8 mouse cellular contexts compared by ENCODE assay signal in genomic region chr6:67138302-67139011, GRCm38 (mm10).
A peak's percentile ranks its signal among the peaks of the same experiment; 100 is the strongest.
DNase-seq lines count a peak whose midpoint lies in the region; ATAC-seq lines count a peak whose summit lies in the region.

No protein-coding gene starts in this region.

- H3K27me3 ChIP-seq in liver, embryonic 16.5 days (ENCODE audit: control insufficient read depth, insufficient read depth, low read depth, low read length) = no peaks in the 10 kb centered on the region
- H3K27me3 ChIP-seq in liver, embryonic 11.5 days (replicated peaks; ENCODE audit: control insufficient read depth, insufficient read depth, low read length) = no peaks in the 10 kb centered on the region

- no peak overlapping the region for H3K9ac ChIP-seq in liver, embryonic 16.5 days (ENCODE audit: low read depth, low read length)
- H3K9ac ChIP-seq in liver, embryonic 11.5 days (ENCODE audit: low read depth, low read length) = no peak overlapping the region

- H3K9me3 ChIP-seq in liver, embryonic 16.5 days (replicated peaks; ENCODE audit: control insufficient read depth, low read length) = no peaks in the 10 kb centered on the region
- H3K9me3 ChIP-seq in liver, embryonic 11.5 days (ENCODE audit: control insufficient read depth, low read length) = no peaks in the 10 kb centered on the region

- peak; percentile 31 for ATAC-seq in liver, embryonic 16.5 days (ENCODE audit: low read depth)
- ATAC-seq in liver, embryonic 11.5 days (replicated peaks; ENCODE audit: low FRiP score) = no peak
- no peak for ATAC-seq in activated CD4-positive, CD25-positive, alpha-beta regulatory T cell, adult 4 months

- no peak for DNase-seq in liver, embryonic 11.5 days (ENCODE audit: low spot score)
- DNase-seq in adrenal gland, postnatal 36 days = peak; percentile 46 to 62
- peak; percentile 77 for DNase-seq in kidney, adult 18-20 months
- peak; percentile 56 for DNase-seq in ovary, postnatal 36 days (ENCODE audit: low spot score)
- no peak for DNase-seq in spleen, adult 12 weeks (ENCODE audit: low spot score)
- no peak for DNase-seq in left cerebral cortex, adult 11 months (ENCODE audit: low spot score)

- no peaks in the 10 kb centered on the region for H3K36me3 ChIP-seq in liver, embryonic 16.5 days (ENCODE audit: control insufficient read depth, insufficient read depth)
- H3K36me3 ChIP-seq in liver, embryonic 11.5 days (ENCODE audit: control insufficient read depth, insufficient read depth, low read length) = no peaks in the 10 kb centered on the region

- H3K4me2 ChIP-seq in liver, embryonic 16.5 days (ENCODE audit: low read depth, low read length) = no peak overlapping the region
- H3K4me2 ChIP-seq in liver, embryonic 11.5 days = no peak overlapping the region

- 60% methylated on average over 13 of the region's 13 CpGs for WGBS in liver, embryonic 16.5 days (ENCODE audit: insufficient replicate concordance)
- 66% methylated on average over 13 of the region's 13 CpGs for WGBS in liver, embryonic 11.5 days

- peaks cover 4% of the 10 kb centered on the region for H3K4me1 ChIP-seq in liver, embryonic 16.5 days (ENCODE audit: control insufficient read depth, low read depth, low read length)
- peaks cover 3% of the 10 kb centered on the region; the same call in 1 of the 2 replicates for H3K4me1 ChIP-seq in liver, embryonic 11.5 days (replicated peaks; ENCODE audit: control insufficient read depth, insufficient read depth, low read length)

- H3K4me3 ChIP-seq in liver, embryonic 16.5 days (ENCODE audit: low read depth, low read length) = no peak overlapping the region
- no peak overlapping the region for H3K4me3 ChIP-seq in liver, embryonic 11.5 days (ENCODE audit: low read depth, low read length)

- no peak overlapping the region for H3K27ac ChIP-seq in liver, embryonic 16.5 days (ENCODE audit: low read length)
- no peak overlapping the region for H3K27ac ChIP-seq in liver, embryonic 11.5 days (ENCODE audit: low read depth, low read length)

Comparison
In these comparisons a context has a peak if more than half of its experiments do, and no peak if none do; other contexts are left out.
1. DNase-seq: peak in adrenal gland, postnatal 36 days (2 of 2), kidney, adult 18-20 months (single experiment) and ovary, postnatal 36 days (single experiment); none in liver, embryonic 11.5 days (single experiment), spleen, adult 12 weeks (single experiment) and left cerebral cortex, adult 11 months (single experiment).